Mouse (Mus musculus): Measurements from ENCODE around the gene Zcchc4. TPM values are rescaled to one million over a fixed set of nuclear protein-coding genes. Genes with fewer than 3 reads are reported as not detected.
A peak's percentile ranks its signal among the peaks of the same experiment; 100 is the strongest.

The Zcchc4 gene
- polyA plus RNA-seq (2016; fragmentation: Nextera tagmentation; extraction: Ambion mirVana): 19.7 and 20.0 TPM in 2 replicates

- H3K4me3 ChIP-seq (replicated peaks): no peak within 1 kb of the TSS
These were observed at the start of gene Zcchc4 for GRCm38 (mm10) chr5:52775237-52775636. Zcchc4 (plus strand) TSS chr5:52775409.

GRCm38 (mm10) chr5:52727747-52728146 lies 47.5 kb upstream of the Zcchc4 start:
- Histone ChIP-seq H3K4me3 (replicated peaks) (no peak overlapping the region), H3K27me3 (no peaks in the 10 kb centered on the region), H3K36me3 (replicated peaks) (no peaks in the 10 kb centered on the region), H3K9ac (no peak overlapping the region), H3K4me2 (no peak overlapping the region), H3K4me1 (no peaks in the 10 kb centered on the region), H3K9me3 (no peaks in the 10 kb centered on the region), H3K27ac (no peak overlapping the region)
- ATAC-seq (ENCODE audit: low FRiP score): no peak
- WGBS: 84% methylated on average over 5 of the region's 5 CpGs

More at GRCm38 (mm10) chr5:52775237-52775636, at the start of gene Zcchc4:
- no peak within 1 kb of the TSS for H3K9ac ChIP-seq
- no peak for ATAC-seq (ENCODE audit: low FRiP score)
- H3K9me3 ChIP-seq: no peaks in the 10 kb centered on the region
- 79% methylated on average over 8 of the region's 8 CpGs for WGBS
- H3K36me3 ChIP-seq (replicated peaks): peaks cover 6% of the 10 kb centered on the region; the same call in 1 of the 2 replicates
- H3K27ac ChIP-seq: no peak within 1 kb of the TSS
- no peaks in the 10 kb centered on the region for H3K4me1 ChIP-seq
- H3K4me2 ChIP-seq: no peak within 1 kb of the TSS
- no peaks in the 10 kb centered on the region for H3K27me3 ChIP-seq

GRCm38 (mm10) chr5:52732811-52733210 lies 42.4 kb upstream of the Zcchc4 start:
- Histone ChIP-seq H3K36me3 (replicated peaks) (no peaks in the 10 kb centered on the region), H3K4me3 (replicated peaks) (no peak overlapping the region), H3K9ac (no peak overlapping the region), H3K4me1 (no peaks in the 10 kb centered on the region), H3K27ac (no peak overlapping the region), H3K9me3 (no peaks in the 10 kb centered on the region), H3K27me3 (no peaks in the 10 kb centered on the region), H3K4me2 (no peak overlapping the region)
- no peak for ATAC-seq (ENCODE audit: low FRiP score)
- WGBS: 81% methylated on average over 4 of the region's 4 CpGs

GRCm38 (mm10) chr5:52736046-52736445 lies 39.2 kb upstream of the Zcchc4 start:
- ATAC-seq (ENCODE audit: low FRiP score): no peak
- Histone ChIP-seq H3K9me3 (no peaks in the 10 kb centered on the region), H3K9ac (no peak overlapping the region), H3K36me3 (replicated peaks) (no peaks in the 10 kb centered on the region), H3K4me3 (replicated peaks) (no peak overlapping the region), H3K4me1 (no peaks in the 10 kb centered on the region), H3K27me3 (no peaks in the 10 kb centered on the region), H3K27ac (no peak overlapping the region), H3K4me2 (no peak overlapping the region)
- WGBS: 86% methylated on average over 3 of the region's 3 CpGs

- peak; percentile 95 for ATAC-seq (ENCODE audit: low FRiP score)
- Histone ChIP-seq H3K9ac (peak within 1 kb of the TSS; percentile 73), H3K4me1 (no peaks in the 10 kb centered on the region), H3K4me2 (peak within 1 kb of the TSS; percentile 75), H3K27me3 (no peaks in the 10 kb centered on the region), H3K4me3 (replicated peaks) (peak within 1 kb of the TSS; percentile 82), H3K36me3 (replicated peaks) (no peaks in the 10 kb centered on the region), H3K9me3 (no peaks in the 10 kb centered on the region), H3K27ac (peak within 1 kb of the TSS; percentile 57)
- under 1% methylated on average over 74 of the region's 75 CpGs for WGBS
These were observed 33.7 kb upstream of the Zcchc4 start, which contains the start of gene Pi4k2b for GRCm38 (mm10) chr5:52741391-52742111. Pi4k2b (plus strand) TSS chr5:52741574.

- Histone ChIP-seq H3K9ac (peak overlapping the region; percentile 73), H3K36me3 (replicated peaks) (no peaks in the 10 kb centered on the region), H3K9me3 (no peaks in the 10 kb centered on the region), H3K4me3 (replicated peaks) (peak overlapping the region; percentile 82), H3K27me3 (no peaks in the 10 kb centered on the region), H3K4me2 (peak overlapping the region; percentile 75), H3K4me1 (no peaks in the 10 kb centered on the region), H3K27ac (peak overlapping the region; percentile 57)
- 5% methylated on average over 17 of the region's 17 CpGs for WGBS
- no peak; the same call in 1 of the 2 replicates for ATAC-seq (ENCODE audit: low FRiP score)
These were observed 32.9 kb upstream of the Zcchc4 start for GRCm38 (mm10) chr5:52742112-52742813.

GRCm38 (mm10) chr5:52743231-52743630 lies 32.0 kb upstream of the Zcchc4 start:
- WGBS: 67% methylated on average over 4 of the region's 4 CpGs
- no peak for ATAC-seq (ENCODE audit: low FRiP score)
- Histone ChIP-seq H3K36me3 (replicated peaks) (no peaks in the 10 kb centered on the region), H3K27me3 (no peaks in the 10 kb centered on the region), H3K4me2 (peak overlapping the region; percentile 75), H3K9me3 (no peaks in the 10 kb centered on the region), H3K4me1 (no peaks in the 10 kb centered on the region), H3K9ac (no peak overlapping the region), H3K4me3 (replicated peaks) (no peak overlapping the region), H3K27ac (no peak overlapping the region)

GRCm38 (mm10) chr5:52746920-52747319 lies 28.3 kb upstream of the Zcchc4 start:
- H3K4me3 ChIP-seq (replicated peaks): no peak overlapping the region
- H3K36me3 ChIP-seq (replicated peaks): no peaks in the 10 kb centered on the region
- no peak overlapping the region for H3K4me2 ChIP-seq
- H3K4me1 ChIP-seq: no peaks in the 10 kb centered on the region
- no peak overlapping the region for H3K9ac ChIP-seq
- H3K27me3 ChIP-seq: no peaks in the 10 kb centered on the region
- ATAC-seq (ENCODE audit: low FRiP score): no peak
- no peaks in the 10 kb centered on the region for H3K9me3 ChIP-seq
- H3K27ac ChIP-seq: no peak overlapping the region

- no peak for ATAC-seq (ENCODE audit: low FRiP score)
- no peaks in the 10 kb centered on the region for H3K27me3 ChIP-seq
- H3K36me3 ChIP-seq (replicated peaks): no peaks in the 10 kb centered on the region
- no peaks in the 10 kb centered on the region for H3K9me3 ChIP-seq
- H3K4me3 ChIP-seq (replicated peaks): no peak overlapping the region
- H3K4me2 ChIP-seq: no peak overlapping the region
- no peaks in the 10 kb centered on the region for H3K4me1 ChIP-seq
- WGBS: 86% methylated on average over 5 of the region's 5 CpGs
- H3K9ac ChIP-seq: no peak overlapping the region
- no peak overlapping the region for H3K27ac ChIP-seq
These were observed 26.5 kb upstream of the Zcchc4 start for GRCm38 (mm10) chr5:52748732-52749131.

- no peak overlapping the region for H3K27ac ChIP-seq
- 85% methylated on average over 9 of the region's 9 CpGs for WGBS
- no peak for ATAC-seq (ENCODE audit: low FRiP score)
These were observed 22.1 kb upstream of the Zcchc4 start for GRCm38 (mm10) chr5:52753146-52753545.

GRCm38 (mm10) chr5:52754196-52754595 lies 21.0 kb upstream of the Zcchc4 start:
- Histone ChIP-seq H3K4me1 (no peaks in the 10 kb centered on the region), H3K36me3 (replicated peaks) (no peaks in the 10 kb centered on the region), H3K4me2 (no peak overlapping the region), H3K27ac (no peak overlapping the region), H3K9me3 (no peaks in the 10 kb centered on the region), H3K9ac (no peak overlapping the region), H3K27me3 (no peaks in the 10 kb centered on the region), H3K4me3 (replicated peaks) (no peak overlapping the region)
- no peak for ATAC-seq (ENCODE audit: low FRiP score)

More at GRCm38 (mm10) chr5:52753146-52753545, 22.1 kb upstream of the Zcchc4 start:
- Histone ChIP-seq H3K36me3 (replicated peaks) (no peaks in the 10 kb centered on the region), H3K9ac (no peak overlapping the region), H3K4me3 (replicated peaks) (no peak overlapping the region), H3K4me1 (no peaks in the 10 kb centered on the region), H3K27me3 (no peaks in the 10 kb centered on the region), H3K9me3 (no peaks in the 10 kb centered on the region), H3K4me2 (no peak overlapping the region)

GRCm38 (mm10) chr5:52755337-52755736 lies 19.9 kb upstream of the Zcchc4 start:
- Histone ChIP-seq H3K9me3 (no peaks in the 10 kb centered on the region), H3K9ac (no peak overlapping the region), H3K4me2 (no peak overlapping the region), H3K27me3 (no peaks in the 10 kb centered on the region), H3K4me1 (no peaks in the 10 kb centered on the region), H3K27ac (no peak overlapping the region), H3K36me3 (replicated peaks) (no peaks in the 10 kb centered on the region), H3K4me3 (replicated peaks) (no peak overlapping the region)
- WGBS: 93% methylated on average over 3 of the region's 3 CpGs
- no peak for ATAC-seq (ENCODE audit: low FRiP score)
